Mouse (Mus musculus): ENCODE data around the gene Kctd21. TPM values are rescaled to one million over a fixed set of nuclear protein-coding genes. Genes with fewer than 3 reads are reported as not detected.

Kctd21 gene
- total and polyA plus RNA-seq, 3 experiments, result 0.23 to 1.2 TPM; not detected in 1

DNA sequence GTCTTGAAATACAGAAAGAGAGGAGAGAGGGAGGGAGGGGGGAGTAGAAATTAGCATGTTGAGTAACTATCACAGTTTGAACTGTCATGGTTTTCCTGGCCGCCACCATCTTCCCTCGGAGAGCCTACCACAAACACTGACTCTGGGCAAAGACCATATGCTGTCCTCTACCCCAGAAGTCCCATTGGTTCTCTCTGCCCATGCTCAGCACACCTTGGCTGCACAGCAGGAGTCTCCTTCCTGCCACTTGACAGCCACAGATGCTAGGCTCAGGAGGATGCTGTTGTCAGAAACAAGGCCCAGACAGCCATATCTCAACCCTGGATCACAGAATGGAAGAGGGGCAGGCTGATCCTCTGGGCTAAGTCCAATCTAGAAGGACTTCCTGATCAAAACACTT, 2.3 kb downstream of the Kctd21 start:
- no peak for DNase-seq (ENCODE audit: low read depth, low spot score)
- no peak for TF ChIP-seq ETS1 (IDR thresholded peaks at IDR 0.05; ENCODE audit: low read depth, low read length)
- TF ChIP-seq SMC3 (IDR thresholded peaks at IDR 0.05; ENCODE audit: low read depth, low read length), result no peak
- no peak for TF ChIP-seq TBP (IDR thresholded peaks at IDR 0.05; ENCODE audit: low read depth, low read length)
- no peak for TF ChIP-seq NRF1 (IDR thresholded peaks at IDR 0.05; ENCODE audit: insufficient read depth, low read depth, low read length, poor library complexity, severe bottlenecking)
- TF ChIP-seq USF1 (IDR thresholded peaks at IDR 0.05; ENCODE audit: low read depth, low read length), result no peak
- no peak for TF ChIP-seq CHD1 (IDR thresholded peaks at IDR 0.05; ENCODE audit: low read depth, low read length)
- TF ChIP-seq GABPA (IDR thresholded peaks at IDR 0.05; ENCODE audit: low read depth, low read length), result no peak
- TF ChIP-seq ZKSCAN1 (IDR thresholded peaks at IDR 0.05; ENCODE audit: low read depth, low read length), result no peak
- TF ChIP-seq MAX (IDR thresholded peaks at IDR 0.05; ENCODE audit: low read length), result no peak
- TF ChIP-seq MAZ (IDR thresholded peaks at IDR 0.05; ENCODE audit: low read depth, low read length), result no peak
- TF ChIP-seq E2F4 (IDR thresholded peaks at IDR 0.05; ENCODE audit: borderline replicate concordance, low read depth, low read length), result no peak
- no peak for TF ChIP-seq POLR2A (IDR thresholded peaks at IDR 0.05; ENCODE audit: control insufficient read depth in 1 of 2, insufficient read depth in 1 of 2, low read depth in 1 of 2, low read length in 2 of 2, poor library complexity in 1 of 2)
- TF ChIP-seq MAFK (IDR thresholded peaks at IDR 0.05; ENCODE audit: borderline replicate concordance, low read depth, low read length), result no peak
- TF ChIP-seq EP300 (IDR thresholded peaks at IDR 0.05; ENCODE audit: low read depth in 1 of 2, low read length in 2 of 2), result no peak
- no peak for TF ChIP-seq TAL1 (IDR thresholded peaks at IDR 0.05; ENCODE audit: low read length)
- no peak for TF ChIP-seq RCOR1 (IDR thresholded peaks at IDR 0.05; ENCODE audit: low read depth, low read length)
- H3K27me3 ChIP-seq (ENCODE audit: control insufficient read depth in 1 of 2, insufficient read depth in 2 of 2, low read length in 2 of 2), result no peaks in the 10 kb centered on the region
- no peaks in the 10 kb centered on the region for H3K79me2 ChIP-seq (ENCODE audit: control insufficient read depth, insufficient read depth, low read length, poor library complexity)
- H3K4me3 ChIP-seq (ENCODE audit: control insufficient read depth in 1 of 2, insufficient read depth in 1 of 2, low read depth in 2 of 2, low read length in 2 of 2), result no peak overlapping the region
- peaks cover 13 to 28% of the 10 kb centered on the region in 2 experiments for H3K4me1 ChIP-seq (ENCODE audit: control insufficient read depth in 1 of 2, insufficient read depth in 2 of 2, low read length in 2 of 2)
- H3K27ac ChIP-seq (ENCODE audit: control insufficient read depth, low read depth, low read length), result no peak overlapping the region
- peaks cover 0 to 13% of the 10 kb centered on the region in 2 experiments; a peak in 2 of 4 replicates for H3K36me3 ChIP-seq (ENCODE audit: control insufficient read depth in 1 of 2, insufficient read depth in 2 of 2, low read length in 2 of 2)
- H3K9ac ChIP-seq (ENCODE audit: control insufficient read depth, low read depth, low read length, poor library complexity, severe bottlenecking), result no peak overlapping the region
- H3K9me3 ChIP-seq (replicated peaks; ENCODE audit: insufficient read depth, low read length), result no peaks in the 10 kb centered on the region

DNA sequence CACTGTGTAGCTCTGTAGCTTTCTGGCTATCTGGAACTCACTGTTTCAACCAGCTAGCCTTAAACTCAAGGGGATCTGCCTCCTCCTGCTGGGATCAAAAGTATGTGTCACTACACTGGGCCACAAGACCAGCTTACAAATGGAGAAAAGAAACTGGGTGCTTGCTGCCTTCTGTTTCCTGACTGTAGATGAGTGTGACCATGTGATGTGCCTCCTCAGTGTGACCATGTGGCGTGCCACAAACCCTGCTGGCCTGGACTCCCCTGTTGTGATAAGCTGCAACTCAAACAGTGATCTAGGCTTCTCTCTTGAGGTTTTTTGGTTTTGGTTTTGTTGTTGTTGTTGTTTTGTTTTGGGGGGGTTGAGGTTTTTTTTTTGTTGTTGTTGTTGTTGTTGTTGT, 4.6 kb downstream of the Kctd21 start:
- Histone ChIP-seq H3K9ac (ENCODE audit: control insufficient read depth, low read depth, low read length, poor library complexity, severe bottlenecking) (peak overlapping the region; percentile 62), H3K36me3 (ENCODE audit: control insufficient read depth in 1 of 2, insufficient read depth in 2 of 2, low read length in 2 of 2) (peaks cover 0 to 20% of the 10 kb centered on the region in 2 experiments; a peak in 2 of 4 replicates), H3K4me1 (ENCODE audit: control insufficient read depth in 1 of 2, insufficient read depth in 2 of 2, low read length in 2 of 2) (peaks cover 11 to 31% of the 10 kb centered on the region in 2 experiments), H3K27ac (ENCODE audit: control insufficient read depth, low read depth, low read length) (peak overlapping the region; percentile 65), H3K4me3 (ENCODE audit: control insufficient read depth in 1 of 2, insufficient read depth in 1 of 2, low read depth in 2 of 2, low read length in 2 of 2) (no peak overlapping the region; a peak in 1 of 4 replicates), H3K27me3 (ENCODE audit: control insufficient read depth in 1 of 2, insufficient read depth in 2 of 2, low read length in 2 of 2) (no peaks in the 10 kb centered on the region), H3K79me2 (ENCODE audit: control insufficient read depth, insufficient read depth, low read length, poor library complexity) (no peaks in the 10 kb centered on the region), H3K9me3 (replicated peaks; ENCODE audit: insufficient read depth, low read length) (no peaks in the 10 kb centered on the region)
- DNase-seq (ENCODE audit: low read depth, low spot score), result peak; percentile 60
- TF ChIP-seq ETS1 (IDR thresholded peaks at IDR 0.05; ENCODE audit: low read depth, low read length) (peak; percentile 40; the same call in 1 of the 2 replicates), HCFC1 (IDR thresholded peaks at IDR 0.05; ENCODE audit: low read depth, low read length) (no peak), ZKSCAN1 (IDR thresholded peaks at IDR 0.05; ENCODE audit: low read depth, low read length) (no peak), SIN3A (IDR thresholded peaks at IDR 0.05; ENCODE audit: low read length) (no peak), MAX (IDR thresholded peaks at IDR 0.05; ENCODE audit: low read length) (peak; percentile 76), NELFE (IDR thresholded peaks at IDR 0.05; ENCODE audit: low read depth, low read length) (no peak), GABPA (IDR thresholded peaks at IDR 0.05; ENCODE audit: low read depth, low read length) (no peak), RAD21 (IDR thresholded peaks at IDR 0.05; ENCODE audit: low read depth, low read length) (no peak), USF1 (IDR thresholded peaks at IDR 0.05; ENCODE audit: low read depth, low read length) (peak; percentile 77), SMC3 (IDR thresholded peaks at IDR 0.05; ENCODE audit: low read depth, low read length) (no peak), KAT2A (conservative IDR thresholded peaks at IDR 0.05; ENCODE audit: low read depth, low read length) (no peak), MYC (IDR thresholded peaks at IDR 0.05; ENCODE audit: low read depth, low read length) (peak; percentile 64; the same call in 1 of the 2 replicates), MEF2A (IDR thresholded peaks at IDR 0.05; ENCODE audit: extremely low read depth, insufficient replicate concordance, low read depth, low read length, poor library complexity, severe bottlenecking) (no peak), POLR2AphosphoS5 (IDR thresholded peaks at IDR 0.05; ENCODE audit: borderline replicate concordance, low read depth, low read length) (no peak), GATA1 (IDR thresholded peaks at IDR 0.05; ENCODE audit: low read depth, low read length) (no peak), BHLHE40 (IDR thresholded peaks at IDR 0.05; ENCODE audit: borderline replicate concordance, low read depth, low read length) (no peak), CHD2 (IDR thresholded peaks at IDR 0.05; ENCODE audit: low read length) (no peak), ZNF384 (IDR thresholded peaks at IDR 0.05; ENCODE audit: low read depth, low read length) (no peak), ZMIZ1 (IDR thresholded peaks at IDR 0.05; ENCODE audit: low read depth, low read length) (no peak), ZC3H11A (IDR thresholded peaks at IDR 0.05; ENCODE audit: low read depth, low read length) (no peak), MAZ (IDR thresholded peaks at IDR 0.05; ENCODE audit: low read depth, low read length) (no peak), MXI1 (IDR thresholded peaks at IDR 0.05; ENCODE audit: low read depth, low read length) (peak; percentile 71; the same call in 1 of the 2 replicates)
